Mouse (Mus musculus): Measurements from ENCODE around the gene Hspd1. TPM values are rescaled to one million over a fixed set of nuclear protein-coding genes. Genes with fewer than 3 reads are reported as not detected.

Gene Hspd1
- total and polyA plus RNA-seq, 3 experiments = 306 to 885 (median 775) TPM

DNA sequence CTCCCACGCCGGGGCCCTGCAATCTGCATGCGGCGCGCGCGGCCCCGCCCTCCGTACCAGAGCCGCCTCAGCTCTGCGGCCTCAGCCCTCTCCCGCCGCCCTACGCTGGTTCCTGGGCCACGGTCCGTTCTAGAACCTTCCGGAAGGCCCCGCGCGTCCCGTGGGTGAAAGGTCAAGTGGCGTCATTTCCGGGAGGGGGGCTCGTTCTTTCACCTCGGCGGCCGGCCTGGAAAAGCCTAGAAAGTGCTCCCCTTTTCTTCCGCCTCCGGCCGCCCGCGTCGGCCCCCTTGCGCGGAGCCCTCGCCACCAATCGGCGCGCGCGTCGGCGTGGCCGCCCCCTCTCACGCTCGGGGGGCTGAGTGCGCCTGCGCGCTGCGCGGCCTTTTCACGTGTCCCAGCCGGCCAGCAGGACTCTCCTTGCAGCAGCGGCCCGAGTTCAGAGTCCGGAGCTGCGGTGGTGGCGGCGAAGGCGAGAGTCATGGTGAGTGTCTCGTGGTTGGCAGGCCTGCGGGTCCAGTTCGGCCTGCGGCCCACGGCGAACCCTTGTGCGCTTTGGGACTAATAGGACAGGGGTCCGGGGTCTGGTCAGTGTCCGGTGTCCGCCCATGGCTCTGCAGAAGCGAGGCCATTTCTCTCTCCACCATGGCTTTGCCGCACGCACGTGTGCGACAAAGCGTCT, at the start of gene Hspd1, which contains the start of gene Hspe1 (continued):
- TF ChIP-seq MEF2A (IDR thresholded peaks at IDR 0.05; ENCODE audit: extremely low read depth, insufficient replicate concordance, low read depth, low read length, poor library complexity, severe bottlenecking) (no peak), KAT2A (conservative IDR thresholded peaks at IDR 0.05; ENCODE audit: low read depth, low read length) (no peak; the same call in 1 of the 2 replicates), TCF12 (IDR thresholded peaks at IDR 0.05; ENCODE audit: low read depth, low read length) (peak; percentile 7)

DNA sequence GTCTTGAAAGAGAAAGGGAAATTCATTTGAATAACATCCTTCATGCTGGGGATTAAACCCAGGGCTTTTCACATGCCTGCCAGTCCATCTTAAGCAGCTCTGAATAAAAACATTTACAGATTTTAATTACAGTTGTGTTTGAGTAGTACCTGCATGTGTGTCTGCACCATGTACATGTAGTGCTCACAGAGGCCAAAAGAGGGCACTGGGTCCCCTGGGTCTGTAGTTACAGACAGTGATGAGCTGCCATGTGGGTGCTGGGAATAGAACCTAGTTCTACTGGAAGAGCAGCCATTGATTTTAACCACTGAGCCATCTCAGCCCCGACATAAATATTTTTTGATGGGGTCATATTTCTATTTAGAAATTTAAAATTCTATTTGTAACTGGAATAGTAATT, 47.8 kb upstream of the Hspd1 start:
- Histone ChIP-seq H3K4me1 (ENCODE audit: control insufficient read depth in 1 of 2, insufficient read depth in 2 of 2, low read length in 2 of 2) (peaks cover 0 to 9% of the 10 kb centered on the region in 2 experiments; a peak in 3 of 4 replicates), H3K36me3 (ENCODE audit: control insufficient read depth in 1 of 2, insufficient read depth in 2 of 2, low read length in 2 of 2) (peaks cover 21 to 23% of the 10 kb centered on the region in 2 experiments), H3K4me3 (ENCODE audit: control insufficient read depth in 1 of 2, insufficient read depth in 1 of 2, low read depth in 2 of 2, low read length in 2 of 2) (no peak overlapping the region), H3K79me2 (ENCODE audit: control insufficient read depth, insufficient read depth, low read length, poor library complexity) (peaks cover 45% of the 10 kb centered on the region), H3K9ac (ENCODE audit: control insufficient read depth, low read depth, low read length, poor library complexity, severe bottlenecking) (no peak overlapping the region), H3K27me3 (ENCODE audit: control insufficient read depth in 1 of 2, insufficient read depth in 2 of 2, low read length in 2 of 2) (no peaks in the 10 kb centered on the region), H3K27ac (ENCODE audit: control insufficient read depth, low read depth, low read length) (no peak overlapping the region), H3K9me3 (replicated peaks; ENCODE audit: insufficient read depth, low read length) (no peaks in the 10 kb centered on the region)
- TF ChIP-seq RAD21 (IDR thresholded peaks at IDR 0.05; ENCODE audit: low read depth, low read length) (no peak), POLR2A (IDR thresholded peaks at IDR 0.05; ENCODE audit: control insufficient read depth in 1 of 2, insufficient read depth in 1 of 2, low read depth in 1 of 2, low read length in 2 of 2, poor library complexity in 1 of 2) (no peak), POLR2AphosphoS5 (IDR thresholded peaks at IDR 0.05; ENCODE audit: borderline replicate concordance, low read depth, low read length) (no peak), CTCF (IDR thresholded peaks at IDR 0.05 in 2 of 3, conservative IDR thresholded peaks at IDR 0.05 in 1 of 3; ENCODE audit: control insufficient read depth in 1 of 3, insufficient read depth in 1 of 3, low read depth in 2 of 3, low read length in 3 of 3, poor library complexity in 1 of 3, severe bottlenecking in 1 of 3) (peak; percentile 5 to 27 (median 13); a peak in 1 of 6 replicates), ZKSCAN1 (IDR thresholded peaks at IDR 0.05; ENCODE audit: low read depth, low read length) (no peak)
- peak; percentile 37 for DNase-seq (ENCODE audit: low read depth, low spot score)

DNA sequence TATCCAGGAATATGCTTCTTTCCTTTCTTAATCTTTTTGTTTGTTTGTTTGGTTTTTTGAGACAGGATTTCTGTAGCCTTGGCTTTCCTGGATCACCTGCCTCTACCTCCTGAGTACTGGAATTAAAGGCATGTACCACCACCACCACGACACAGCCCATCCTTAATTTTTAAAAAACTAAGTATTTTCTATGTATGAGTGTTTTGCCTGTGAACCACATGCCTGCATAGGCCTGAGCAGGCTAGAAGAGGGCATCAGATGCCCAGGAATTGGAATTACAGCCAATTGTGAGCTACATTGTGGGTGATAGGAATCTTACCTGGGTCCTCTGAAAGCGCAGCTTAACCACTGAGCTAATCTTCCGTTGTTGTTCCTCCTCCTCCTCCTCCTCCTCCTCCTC, 46.3 kb upstream of the Hspd1 start:
- H3K36me3 ChIP-seq (ENCODE audit: control insufficient read depth in 1 of 2, insufficient read depth in 2 of 2, low read length in 2 of 2) = peaks cover 20 to 27% of the 10 kb centered on the region in 2 experiments
- H3K4me1 ChIP-seq (ENCODE audit: control insufficient read depth in 1 of 2, insufficient read depth in 2 of 2, low read length in 2 of 2) = peaks cover 0 to 16% of the 10 kb centered on the region in 2 experiments; a peak in 3 of 4 replicates
- peaks cover 45% of the 10 kb centered on the region for H3K79me2 ChIP-seq (ENCODE audit: control insufficient read depth, insufficient read depth, low read length, poor library complexity)
- H3K4me3 ChIP-seq (ENCODE audit: control insufficient read depth in 1 of 2, insufficient read depth in 1 of 2, low read depth in 2 of 2, low read length in 2 of 2) = no peak overlapping the region
- H3K27ac ChIP-seq (ENCODE audit: control insufficient read depth, low read depth, low read length) = no peak overlapping the region
- no peaks in the 10 kb centered on the region for H3K27me3 ChIP-seq (ENCODE audit: control insufficient read depth in 1 of 2, insufficient read depth in 2 of 2, low read length in 2 of 2)
- DNase-seq (ENCODE audit: low read depth, low spot score) = no peak
- H3K9me3 ChIP-seq (replicated peaks; ENCODE audit: insufficient read depth, low read length) = no peaks in the 10 kb centered on the region
- no peak for TF ChIP-seq TBP (IDR thresholded peaks at IDR 0.05; ENCODE audit: low read depth, low read length)
- no peak for TF ChIP-seq NRF1 (IDR thresholded peaks at IDR 0.05; ENCODE audit: insufficient read depth, low read depth, low read length, poor library complexity, severe bottlenecking)
- TF ChIP-seq RAD21 (IDR thresholded peaks at IDR 0.05; ENCODE audit: low read depth, low read length) = no peak
- TF ChIP-seq NELFE (IDR thresholded peaks at IDR 0.05; ENCODE audit: low read depth, low read length) = no peak
- no peak for TF ChIP-seq BHLHE40 (IDR thresholded peaks at IDR 0.05; ENCODE audit: borderline replicate concordance, low read depth, low read length)
- no peak for TF ChIP-seq HCFC1 (IDR thresholded peaks at IDR 0.05; ENCODE audit: low read depth, low read length)
- no peak for TF ChIP-seq SMC3 (IDR thresholded peaks at IDR 0.05; ENCODE audit: low read depth, low read length)
- no peak for TF ChIP-seq ELF1 (IDR thresholded peaks at IDR 0.05; ENCODE audit: low read depth, low read length)
- no peak for TF ChIP-seq ZC3H11A (IDR thresholded peaks at IDR 0.05; ENCODE audit: low read depth, low read length)
- TF ChIP-seq POLR2AphosphoS2 (IDR thresholded peaks at IDR 0.05; ENCODE audit: low read length) = no peak
- no peak for TF ChIP-seq CHD2 (IDR thresholded peaks at IDR 0.05; ENCODE audit: low read length)
- no peak for TF ChIP-seq USF2 (IDR thresholded peaks at IDR 0.05; ENCODE audit: borderline replicate concordance in 1 of 2, insufficient read depth in 1 of 2, low read depth in 1 of 2, low read length in 2 of 2)
- no peak for TF ChIP-seq MEF2A (IDR thresholded peaks at IDR 0.05; ENCODE audit: extremely low read depth, insufficient replicate concordance, low read depth, low read length, poor library complexity, severe bottlenecking)
- no peak for TF ChIP-seq KAT2A (conservative IDR thresholded peaks at IDR 0.05; ENCODE audit: low read depth, low read length)
- no peak for TF ChIP-seq JUND (IDR thresholded peaks at IDR 0.05; ENCODE audit: low read depth, low read length)
- no peak for TF ChIP-seq TCF12 (IDR thresholded peaks at IDR 0.05; ENCODE audit: low read depth, low read length)
- TF ChIP-seq UBTF (IDR thresholded peaks at IDR 0.05; ENCODE audit: borderline replicate concordance, insufficient read depth, low read depth, low read length) = no peak
- no peak for TF ChIP-seq USF1 (IDR thresholded peaks at IDR 0.05; ENCODE audit: low read depth, low read length)
- H3K9ac ChIP-seq (ENCODE audit: control insufficient read depth, low read depth, low read length, poor library complexity, severe bottlenecking) = no peak overlapping the region

All from MEL (cell line).